Mouse (Mus musculus) heart, postnatal 0 days (tissue): ENCODE data around the gene Plek. TPM values are rescaled to one million over a fixed set of nuclear protein-coding genes. Genes with fewer than 3 reads are reported as not detected.

Experiments used
- ATAC-seq: fragments of 200-750 bp; cut with Nextera tagmentation; 2 replicates; pipeline ENCODE4 v1.8.0; 2017; ENCODE audit warnings: low read depth, moderate number of reproducible peaks, moderate library complexity; ENCODE audit not compliant: insufficient read depth
- DNase-seq: peaks from one replicate; pipeline ENCODE4 v3.0.0-alpha.2; 2016; ENCODE audit warnings: low spot score
- H3K27ac ChIP-seq: fragments of 300-500 bp; sonication (generic); 2 replicates; pipeline ENCODE4 v1.5.1; 2014; ENCODE audit warnings: low read depth, mild to moderate bottlenecking
- H3K27me3 ChIP-seq: fragments of 300-500 bp; sonication (generic); 2 replicates; pipeline ENCODE4 v1.6.1; 2014; ENCODE audit warnings: low read length, mixed read lengths; ENCODE audit not compliant: control insufficient read depth, insufficient read depth
- H3K36me3 ChIP-seq: fragments of 300-500 bp; sonication (generic); replicated peaks from 2 replicates; pipeline ENCODE4 v1.6.1; 2014; ENCODE audit warnings: low read length, mixed read lengths; ENCODE audit not compliant: control insufficient read depth, insufficient read depth
- H3K4me1 ChIP-seq: fragments of 300-500 bp; sonication (generic); 2 replicates; pipeline ENCODE4 v1.6.1; 2014; ENCODE audit warnings: antibody characterized with exemption; ENCODE audit not compliant: control insufficient read depth, insufficient read depth
- H3K4me2 ChIP-seq: fragments of 300-500 bp; sonication (generic); 2 replicates; pipeline ENCODE4 v1.6.1; 2014; ENCODE audit warnings: low read depth, mild to moderate bottlenecking, low read length, moderate library complexity
- H3K4me3 ChIP-seq: fragments of 300-500 bp; sonication (generic); 2 replicates; pipeline ENCODE4 v1.5.1; 2014; ENCODE audit warnings: low read depth, low read length
- H3K9ac ChIP-seq: fragments of 300-500 bp; sonication (generic); replicated peaks from 2 replicates; pipeline ENCODE4 v1.6.1; 2014; ENCODE audit warnings: low read depth, low read length, mixed read lengths
- H3K9me3 ChIP-seq: fragments of 300-500 bp; sonication (generic); replicated peaks from 2 replicates; pipeline ENCODE4 v1.6.1; 2016; ENCODE audit warnings: low read length; ENCODE audit not compliant: control insufficient read depth
- CTCF ChIP-seq: IDR thresholded peaks from 2 replicates; pipeline ENCODE4 v1.5.1; 2016; ENCODE audit warnings: antibody characterized with exemption, control low read depth, low read depth
- EP300 ChIP-seq: IDR thresholded peaks from 2 replicates; pipeline ENCODE4 v1.6.1; 2016; ENCODE audit warnings: antibody characterized with exemption, low read depth
- WGBS: fragments of 180-500 bp; shearing (Covaris S2); extraction: QIAGEN DNeasy Blood & Tissue Kit; methylation state at CpG from one replicate; pipeline ENCODE4 v1.1.7; 2014; 5-methylcytosine and 5-hydroxymethylcytosine counted together
- polyA plus RNA-seq: library from polyadenylated mRNA; unstranded; fragments of >200 nt; fragmentation: Nextera tagmentation; extraction: Ambion mirVana; gene quantifications from 2 replicates; pipeline ENCODE4 v1.2.1, GENCODE M21; 2015
- total RNA-seq: library from RNA; depleted of rRNA; stranded (reverse); fragments of >200 nt; gene quantifications from 2 replicates; pipeline ENCODE4 v1.2.3, GENCODE M21; 2014; ENCODE audit warnings: low replicate concordance; rRNA removed

The Plek gene
- total RNA-seq (1.6 and 2.6 TPM in 2 replicates), polyA plus RNA-seq (1.3 and 1.5 TPM in 2 replicates)

- ATAC-seq (peak; percentile 87), DNase-seq (peak; percentile 41)
- Histone ChIP-seq H3K4me3 (peak within 1 kb of the TSS; percentile 63), H3K4me1 (peaks cover 4% of the 10 kb centered on the region; the same call in 1 of the 2 replicates), H3K36me3 (no peaks in the 10 kb centered on the region), H3K27me3 (no peaks in the 10 kb centered on the region), H3K27ac (peak within 1 kb of the TSS; percentile 82), H3K9me3 (no peaks in the 10 kb centered on the region), H3K4me2 (peak within 1 kb of the TSS; percentile 76), H3K9ac (peak within 1 kb of the TSS; percentile 70)
- TF ChIP-seq CTCF: no peak
- TF ChIP-seq EP300: no peak
- 1% methylated on average over 36 of the region's 38 CpGs for WGBS
Measured at GRCm38 (mm10) chr11:17051545-17052475, at the start of gene Plek, which contains the start of gene Cnrip1. TSS of gene Plek (minus strand) at chr11:17052381. TSS of gene Cnrip1 (plus strand) at chr11:17051586.

- H3K9ac ChIP-seq: no peak overlapping the region
- DNase-seq (no peak), ATAC-seq (peak; percentile 66)
- 26% methylated on average over 5 of the region's 5 CpGs for WGBS
- no peak overlapping the region for H3K27ac ChIP-seq
- H3K4me1 ChIP-seq: peaks cover 6% of the 10 kb centered on the region; the same call in 1 of the 2 replicates
- H3K27me3 ChIP-seq: no peaks in the 10 kb centered on the region
- no peaks in the 10 kb centered on the region for H3K36me3 ChIP-seq
- TF ChIP-seq EP300: no peak
- TF ChIP-seq CTCF: no peak
- H3K9me3 ChIP-seq: no peaks in the 10 kb centered on the region
- H3K4me3 ChIP-seq: no peak overlapping the region
- no peak overlapping the region for H3K4me2 ChIP-seq
Measured at GRCm38 (mm10) chr11:17086106-17086505, 33.9 kb upstream of the Plek start.

- peak; percentile 25 for DNase-seq
- H3K27me3 ChIP-seq: no peaks in the 10 kb centered on the region
- H3K9me3 ChIP-seq: no peaks in the 10 kb centered on the region
- peak; percentile 36; the same call in 1 of the 2 replicates for ATAC-seq
- no peaks in the 10 kb centered on the region for H3K36me3 ChIP-seq
- H3K4me1 ChIP-seq: peaks cover 6% of the 10 kb centered on the region; the same call in 1 of the 2 replicates
- TF ChIP-seq CTCF (no peak), EP300 (no peak)
- WGBS: 23% methylated on average over 1 of the region's 1 CpGs
- H3K4me3 ChIP-seq: no peak overlapping the region
- no peak overlapping the region for H3K4me2 ChIP-seq
- H3K9ac ChIP-seq: no peak overlapping the region
- no peak overlapping the region for H3K27ac ChIP-seq
Measured at GRCm38 (mm10) chr11:17083866-17084265, 31.7 kb upstream of the Plek start.

GRCm38 (mm10) chr11:17083455-17083854, 31.3 kb upstream of the Plek start:
- DNase-seq: no peak
- no peaks in the 10 kb centered on the region for H3K27me3 ChIP-seq
- 78% methylated on average over 3 of the region's 3 CpGs for WGBS

GRCm38 (mm10) chr11:17082953-17083352, 30.8 kb upstream of the Plek start:
- H3K9me3 ChIP-seq: no peaks in the 10 kb centered on the region
- ATAC-seq (peak; percentile 44; the same call in 1 of the 2 replicates), DNase-seq (peak; percentile 63)
- H3K9ac ChIP-seq: no peak overlapping the region
- H3K27me3 ChIP-seq: no peaks in the 10 kb centered on the region
- 44% methylated on average over 2 of the region's 2 CpGs for WGBS
- H3K4me3 ChIP-seq: no peak overlapping the region
- TF ChIP-seq CTCF (peak; percentile 72), EP300 (no peak)
- peaks cover 6% of the 10 kb centered on the region; the same call in 1 of the 2 replicates for H3K4me1 ChIP-seq
- no peaks in the 10 kb centered on the region for H3K36me3 ChIP-seq
- H3K27ac ChIP-seq: no peak overlapping the region
- H3K4me2 ChIP-seq: no peak overlapping the region

More at GRCm38 (mm10) chr11:17083455-17083854, 31.3 kb upstream of the Plek start:
- no peak for ATAC-seq
- no peak overlapping the region for H3K4me3 ChIP-seq
- no peak overlapping the region for H3K4me2 ChIP-seq
- H3K36me3 ChIP-seq: no peaks in the 10 kb centered on the region
- no peak for TF ChIP-seq CTCF
- TF ChIP-seq EP300: no peak
- H3K4me1 ChIP-seq: peaks cover 6% of the 10 kb centered on the region; the same call in 1 of the 2 replicates
- no peaks in the 10 kb centered on the region for H3K9me3 ChIP-seq
- no peak overlapping the region for H3K9ac ChIP-seq
- no peak overlapping the region for H3K27ac ChIP-seq
